Mouse (Mus musculus) T-helper 17 cell (primary cell): Measurements from ENCODE around the gene Trim50.

Source experiments
- in situ Hi-C, 2 experiments: fragments of 300-600 bp; cut with MboI, MseI; formaldehyde crosslinking; loops; 1 replicate in 1 of 2; 2 replicates in 1 of 2; pipeline ENCODE4 v1.15.1; 2025; ENCODE audit warnings: high pct_unique_total_duplicates in 2 of 2

Gene Trim50

GRCm38 (mm10) chr5:135369196-135369595, 16.1 kb downstream of the Trim50 start:
- in situ Hi-C loops: loop anchor here in 1 of 2 experiments (10.0 kb wide), 2 partner anchors 254 to 784 kb away; partner anchors contain the start of gene Rfc2

- in situ Hi-C loops: loop anchor here in 1 of 2 experiments (10.0 kb wide), 3 partner anchors 145 to 785 kb away; partner anchors contain the start of gene Rfc2
Observed at GRCm38 (mm10) chr5:135369787-135370654, 16.9 kb downstream of the Trim50 start, which contains the start of gene Nsun5. Nsun5 (plus strand) TSS chr5:135369953.

GRCm38 (mm10) chr5:135371195-135371594, 18.1 kb downstream of the Trim50 start:
- in situ Hi-C loops: loop anchor here in 1 of 2 experiments (10.0 kb wide), 1 partner anchor 146 kb away; no protein-coding TSS in a partner anchor

GRCm38 (mm10) chr5:135373601-135374000, 20.5 kb downstream of the Trim50 start:
- in situ Hi-C loops: loop anchor here in 1 of 2 experiments (10.0 kb wide), 1 partner anchor 149 kb away; no protein-coding TSS in a partner anchor

DNA sequence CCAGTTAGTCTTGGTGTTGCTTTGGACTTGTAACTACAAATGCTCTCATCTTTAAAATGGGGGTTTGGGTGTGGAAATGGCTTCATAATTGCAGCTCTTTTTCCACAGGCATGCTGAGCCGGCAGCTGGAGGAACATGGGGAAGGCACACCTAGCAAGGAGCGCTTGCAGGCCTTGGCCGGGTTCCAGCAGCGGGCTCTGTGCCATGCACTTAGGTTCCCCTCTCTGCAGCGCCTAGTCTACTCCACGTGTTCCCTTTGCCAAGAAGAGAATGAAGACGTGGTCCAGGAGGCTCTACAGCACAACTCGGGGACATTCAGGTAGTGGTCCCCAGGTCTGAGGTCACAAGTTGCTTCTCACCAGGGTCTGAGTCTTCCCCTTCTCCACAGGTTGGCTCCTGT, 22.1 kb downstream of the Trim50 start:
- in situ Hi-C loops: loop anchor here in 1 of 2 experiments (10.0 kb wide), 1 partner anchor 150 kb away; no protein-coding TSS in a partner anchor

DNA sequence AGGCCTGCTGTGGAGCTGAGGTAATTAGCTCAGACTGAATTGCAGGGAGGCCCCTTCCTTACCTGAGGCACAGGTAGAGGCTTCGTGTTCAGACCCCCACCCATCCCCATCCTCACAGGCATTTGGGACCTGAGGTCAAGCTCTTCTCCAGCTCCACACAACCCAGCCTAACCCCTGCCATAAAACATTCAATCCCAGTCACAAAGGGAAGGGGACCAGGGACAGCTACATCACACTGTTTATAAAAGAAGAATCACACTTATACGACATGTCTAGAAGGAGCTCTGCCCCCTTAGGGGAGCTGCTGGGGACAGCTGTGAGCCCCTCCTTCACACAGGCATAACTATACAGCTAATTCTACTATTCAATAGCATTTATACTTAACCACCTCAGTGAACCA, 23.2 kb downstream of the Trim50 start:
- in situ Hi-C loops: loop anchor here in 1 of 2 experiments (10.0 kb wide), 1 partner anchor 152 kb away; no protein-coding TSS in a partner anchor

DNA sequence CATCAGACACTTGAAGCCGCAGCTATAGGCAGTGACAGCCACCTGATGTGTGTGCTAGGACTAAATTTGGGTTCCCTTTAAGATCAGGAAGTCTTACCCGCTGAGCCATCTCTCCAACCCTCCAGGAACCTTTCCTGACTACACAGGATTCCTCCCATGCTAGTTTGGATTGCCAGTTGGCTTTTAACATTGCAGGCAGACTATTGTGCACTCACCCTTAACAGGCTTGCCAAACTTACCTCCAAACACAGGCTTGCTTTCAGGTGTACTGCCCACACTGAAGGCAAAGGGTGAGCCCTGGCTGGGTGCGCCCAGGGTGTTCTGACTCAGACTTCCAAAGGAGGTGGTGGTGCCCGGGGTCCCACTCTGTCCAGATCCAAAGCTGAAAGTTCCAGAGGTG, 27.6 kb downstream of the Trim50 start:
- in situ Hi-C loops: no loop called here

DNA sequence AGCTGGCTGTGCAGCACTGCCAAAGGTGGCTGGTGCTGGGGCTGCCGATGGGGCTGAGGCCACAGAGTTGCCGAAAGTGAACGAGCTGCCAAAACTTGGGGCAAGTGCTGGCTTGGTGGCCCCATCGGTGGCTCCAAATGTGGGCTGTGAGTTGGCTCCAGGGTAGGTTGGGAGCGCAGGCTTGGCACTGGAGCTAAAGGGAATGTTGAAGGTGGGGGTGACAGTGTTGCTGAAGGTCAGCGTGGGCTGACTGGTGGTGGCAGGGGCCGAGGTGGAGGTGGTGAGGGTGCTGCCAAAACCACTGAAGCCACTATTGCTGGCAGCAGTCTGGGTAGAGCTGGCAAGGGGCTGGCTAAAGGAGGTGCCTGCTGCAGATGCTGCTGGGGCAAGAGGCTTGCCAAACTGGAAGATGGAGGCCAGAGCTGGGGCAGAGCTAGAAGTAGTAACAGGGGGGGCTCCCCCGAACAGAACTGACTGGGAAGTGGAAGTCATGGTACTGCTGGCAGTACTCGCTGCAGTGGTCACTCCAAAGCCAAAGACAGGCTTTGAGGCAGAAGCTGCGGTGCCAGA, 28.3 kb downstream of the Trim50 start:
- in situ Hi-C loops: no loop called here

- in situ Hi-C loops: no loop called here
Observed at GRCm38 (mm10) chr5:135382746-135383145, 29.7 kb downstream of the Trim50 start.

DNA sequence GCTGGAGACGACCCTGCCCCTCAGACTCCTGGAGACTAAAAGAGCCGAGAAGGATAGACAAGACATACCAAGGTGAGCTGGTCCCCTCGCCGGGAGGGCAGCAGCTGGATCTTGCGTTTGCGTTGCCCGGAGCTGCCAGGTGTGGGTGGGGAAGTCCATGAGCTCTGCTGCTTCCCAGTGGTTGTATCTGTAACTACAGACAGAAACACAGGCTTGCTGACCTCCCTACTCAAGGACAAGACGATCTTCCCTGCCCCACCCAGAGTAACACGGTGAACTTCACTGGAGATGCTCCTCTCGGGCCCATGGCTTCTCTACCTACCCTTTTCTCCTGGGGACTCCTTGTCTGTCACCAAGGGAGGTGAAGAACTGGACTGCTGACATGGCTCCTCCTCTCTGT, 30.7 kb downstream of the Trim50 start:
- in situ Hi-C loops: no loop called here

- in situ Hi-C loops: no loop called here
Observed at GRCm38 (mm10) chr5:135394004-135394823, 41.1 kb downstream of the Trim50 start, which contains the start of gene Pom121. Pom121 (minus strand) TSS chr5:135394546.

DNA sequence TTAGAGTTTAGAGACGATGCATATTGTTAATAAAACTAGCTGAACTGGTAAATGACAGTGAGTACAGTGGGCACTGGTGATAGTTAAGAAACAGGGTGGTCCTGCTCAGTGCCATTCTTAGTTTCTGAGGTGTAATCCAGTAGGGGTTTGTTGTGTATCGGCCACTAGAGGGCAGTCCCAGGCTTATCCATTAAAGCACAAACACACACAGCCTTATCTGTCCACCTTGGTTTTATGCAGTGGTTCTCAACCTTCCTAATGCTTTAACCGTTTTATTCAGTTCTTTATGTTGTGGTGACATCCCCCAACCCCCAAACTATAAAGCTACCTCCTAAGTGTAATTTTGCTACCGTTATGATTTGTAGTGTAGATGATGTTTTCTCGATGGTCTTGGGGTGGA, 42.7 kb downstream of the Trim50 start:
- in situ Hi-C loops: loop anchor here in 1 of 2 experiments (5.0 kb wide), 1 partner anchor 561 kb away; no protein-coding TSS in a partner anchor

DNA sequence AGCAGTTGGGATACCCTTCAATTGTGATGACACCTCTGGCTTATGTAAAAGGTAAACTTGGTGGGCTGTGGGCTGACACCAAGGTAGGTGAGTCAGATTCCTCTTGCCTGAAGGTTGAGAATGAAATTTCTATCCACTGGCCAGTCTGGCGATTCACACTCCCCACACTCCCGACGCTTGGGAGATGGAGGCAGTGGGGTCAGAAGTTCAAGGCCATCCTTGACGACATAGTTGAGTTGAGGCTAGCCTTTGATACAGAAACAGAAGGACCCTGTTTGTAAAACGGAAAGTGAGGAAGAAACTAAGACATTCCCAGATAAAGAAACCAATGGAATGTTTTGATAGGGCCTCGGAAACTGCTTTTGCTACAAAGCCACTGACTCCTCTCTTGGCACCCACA, 46.3 kb downstream of the Trim50 start:
- in situ Hi-C loops: loop anchor here in 1 of 2 experiments (5.0 kb wide), 1 partner anchor 558 kb away; no protein-coding TSS in a partner anchor

- in situ Hi-C loops: loop anchor here (5.0 to 10.0 kb wide), 2 partner anchors 62 to 355 kb away; no protein-coding TSS in a partner anchor
Observed at GRCm38 (mm10) chr5:135400244-135400643, 47.1 kb downstream of the Trim50 start.

DNA sequence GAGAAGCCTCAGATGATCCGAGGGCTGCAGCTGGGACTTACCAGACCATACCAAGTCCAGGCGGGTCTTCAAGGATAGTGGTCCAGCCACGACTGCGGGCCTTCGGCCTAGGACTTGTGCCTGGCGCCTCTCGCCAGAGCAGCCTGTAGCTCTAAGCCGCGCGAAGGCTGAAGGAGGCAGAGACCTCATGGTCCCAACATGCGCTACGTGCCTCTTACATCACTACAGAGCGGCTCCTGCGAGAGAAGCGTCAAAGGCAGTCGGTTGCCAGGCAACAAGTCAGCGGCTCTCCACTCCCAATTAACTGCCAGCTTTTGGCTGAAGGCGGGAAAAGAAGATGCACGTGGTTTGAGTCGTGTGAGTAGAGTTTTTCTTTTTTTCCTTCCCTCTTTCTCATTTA, 51.5 kb downstream of the Trim50 start:
- in situ Hi-C loops: loop anchor here (5.0 to 10.0 kb wide), 2 partner anchors 58 to 350 kb away; no protein-coding TSS in a partner anchor

DNA sequence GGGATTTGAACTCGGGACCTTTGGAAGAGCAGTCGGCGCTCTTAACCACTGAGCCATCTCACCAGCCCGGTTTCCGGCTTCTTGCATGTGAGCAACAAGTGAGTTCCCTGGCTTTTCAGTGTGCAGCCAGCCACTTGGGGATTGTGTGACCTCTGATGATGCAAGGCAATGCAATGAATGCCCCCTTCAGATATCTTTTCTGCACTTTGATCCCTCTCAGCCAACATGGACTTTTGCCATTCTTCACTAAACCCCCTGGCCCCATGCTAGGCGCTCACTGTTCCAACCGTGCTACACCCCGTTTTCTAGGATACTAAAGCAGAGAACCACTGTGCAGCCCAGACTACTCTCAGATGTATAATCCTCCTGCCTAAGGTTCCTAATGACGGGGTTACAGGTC, 52.3 kb downstream of the Trim50 start:
- in situ Hi-C loops: loop anchor here in 1 of 2 experiments (10.0 kb wide), 1 partner anchor 349 kb away; no protein-coding TSS in a partner anchor

DNA sequence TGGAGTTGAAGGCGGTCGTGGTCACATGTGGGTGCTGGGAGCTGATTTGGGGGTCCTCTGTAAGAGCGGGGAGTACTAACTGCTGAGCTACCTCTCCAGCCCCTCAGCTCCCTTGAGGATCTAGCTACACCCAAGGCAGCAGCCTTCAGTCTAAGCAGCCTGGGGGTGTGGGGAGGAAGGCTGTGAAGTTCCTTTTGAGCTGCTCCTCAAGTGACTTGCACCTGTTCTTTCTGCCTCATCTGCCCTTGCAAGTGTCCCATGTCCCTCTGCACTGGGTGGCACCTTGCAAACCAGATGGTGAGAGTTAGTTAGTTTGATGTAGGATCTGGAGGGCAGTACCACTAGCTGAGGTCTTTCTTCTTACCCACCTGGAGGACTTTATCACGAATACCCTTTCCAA, 55.0 kb downstream of the Trim50 start:
- in situ Hi-C loops: loop anchor here in 1 of 2 experiments (10.0 kb wide), 1 partner anchor 347 kb away; no protein-coding TSS in a partner anchor

GRCm38 (mm10) chr5:135410266-135410665, 57.2 kb downstream of the Trim50 start:
- in situ Hi-C loops: no loop called here
